Mouse (Mus musculus) limb, embryonic 13.5 days (tissue): Measurements from ENCODE around the gene Thoc7. TPM values are rescaled to one million over a fixed set of nuclear protein-coding genes. Genes with fewer than 3 reads are reported as not detected.
A peak's percentile ranks its signal among the peaks of the same experiment; 100 is the strongest.

ENCODE experiments used
- ATAC-seq: fragments of 200-750 bp; cut with Nextera tagmentation; 2 replicates; pipeline ENCODE4 v1.8.0; 2017; ENCODE audit warnings: low read depth, moderate number of reproducible peaks, moderate TSS enrichment; ENCODE audit not compliant: low FRiP score
- H3K27ac ChIP-seq: fragments of 300-500 bp; sonication (generic); 2 replicates; pipeline ENCODE4 v1.5.1; 2015; ENCODE audit warnings: inconsistent platforms, mild to moderate bottlenecking, moderate library complexity
- H3K27me3 ChIP-seq: fragments of 300-500 bp; sonication (generic); 2 replicates; pipeline ENCODE4 v1.6.1; 2015; ENCODE audit warnings: mild to moderate bottlenecking, inconsistent platforms
- H3K36me3 ChIP-seq: fragments of 300-500 bp; sonication (generic); 2 replicates; pipeline ENCODE4 v1.6.1; 2015; ENCODE audit warnings: inconsistent platforms, mild to moderate bottlenecking, moderate library complexity
- H3K4me1 ChIP-seq: fragments of 300-500 bp; sonication (generic); 2 replicates; pipeline ENCODE4 v1.6.1; 2015; ENCODE audit warnings: inconsistent platforms
- H3K4me2 ChIP-seq: fragments of 300-500 bp; sonication (generic); replicated peaks from 2 replicates; pipeline ENCODE4 v1.6.1; 2015; ENCODE audit warnings: inconsistent platforms, mild to moderate bottlenecking, moderate library complexity
- H3K4me3 ChIP-seq: fragments of 300-500 bp; sonication (generic); 2 replicates; pipeline ENCODE4 v1.5.1; 2015; ENCODE audit warnings: moderate library complexity, mild to moderate bottlenecking, inconsistent platforms
- H3K9ac ChIP-seq: fragments of 300-500 bp; sonication (generic); 2 replicates; pipeline ENCODE4 v1.6.1; 2015; ENCODE audit warnings: mild to moderate bottlenecking, inconsistent platforms
- H3K9me3 ChIP-seq: fragments of 300-500 bp; sonication (generic); 2 replicates; pipeline ENCODE4 v1.6.1; 2016; ENCODE audit warnings: inconsistent platforms
- WGBS: fragments of 180-500 bp; shearing (Covaris S2); methylation state at CpG from one replicate; pipeline ENCODE4 v1.1.7; 2015; 5-methylcytosine and 5-hydroxymethylcytosine counted together
- polyA plus RNA-seq: library from polyadenylated mRNA; unstranded; fragments of >200 nt; fragmentation: Nextera tagmentation; extraction: Ambion mirVana; gene quantifications from 2 replicates; pipeline ENCODE4 v1.2.1, GENCODE M21; 2015

The Thoc7 gene
- polyA plus RNA-seq, 1 experiment from 2014 or later: 213 TPM

DNA sequence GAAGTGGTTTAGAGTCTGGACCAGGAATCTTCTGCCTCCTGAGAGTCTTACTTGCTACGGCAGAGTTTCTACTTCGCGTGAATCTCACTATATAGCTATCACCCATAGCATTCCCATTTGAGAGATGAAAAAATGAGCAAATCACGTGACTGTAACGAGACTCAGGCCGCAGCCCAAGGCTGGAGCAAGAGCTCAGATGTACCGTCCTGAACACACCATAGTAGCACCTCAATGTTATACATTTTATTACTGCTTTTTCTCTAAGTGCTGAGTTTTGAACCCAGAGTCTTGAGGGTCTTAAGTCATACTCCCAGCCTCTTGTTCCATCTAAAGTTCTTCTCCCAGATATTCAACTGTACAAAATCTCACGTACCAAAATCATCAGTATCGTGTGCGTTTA, 44.4 kb downstream of the Thoc7 start:
- Histone ChIP-seq H3K27me3 (no peaks in the 10 kb centered on the region), H3K9ac (no peak overlapping the region), H3K4me1 (no peaks in the 10 kb centered on the region), H3K4me3 (no peak overlapping the region), H3K9me3 (no peaks in the 10 kb centered on the region), H3K4me2 (no peak overlapping the region), H3K27ac (no peak overlapping the region), H3K36me3 (no peaks in the 10 kb centered on the region)
- no peak for ATAC-seq
- WGBS: 89% methylated on average over 10 of the region's 10 CpGs

DNA sequence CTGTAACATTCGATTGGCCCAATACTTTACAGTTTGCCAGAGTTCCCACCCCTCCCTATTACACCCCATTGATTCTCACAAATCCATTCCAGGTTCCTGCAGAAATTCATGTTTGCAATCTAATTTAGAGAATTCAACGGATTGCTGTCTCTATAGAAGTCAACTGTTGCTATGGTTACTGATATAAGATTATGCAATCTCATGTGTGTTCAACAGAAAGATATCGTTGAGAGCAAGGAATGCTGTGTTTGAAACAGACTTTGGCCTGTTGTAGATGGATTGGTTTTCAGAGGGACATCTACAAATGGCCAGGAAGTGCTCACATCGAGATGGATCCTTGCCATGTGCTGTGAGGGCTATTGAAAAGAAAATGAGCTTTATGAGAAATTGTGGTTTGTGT, 46.4 kb downstream of the Thoc7 start:
- ATAC-seq: no peak

GRCm38 (mm10) chr14:13914387-13915082, 47.1 kb downstream of the Thoc7 start, which contains the start of gene Gm281:
Gm281 (minus strand) TSS chr14:13914478.
- H3K27ac ChIP-seq: no peak within 1 kb of the TSS
- no peaks in the 10 kb centered on the region for H3K9me3 ChIP-seq
- 26% methylated on average over 1 of the region's 1 CpGs for WGBS
- no peaks in the 10 kb centered on the region for H3K36me3 ChIP-seq
- H3K27me3 ChIP-seq: no peaks in the 10 kb centered on the region
- no peak for ATAC-seq
- no peak within 1 kb of the TSS for H3K4me3 ChIP-seq
- H3K9ac ChIP-seq: no peak within 1 kb of the TSS
- H3K4me1 ChIP-seq: peaks cover 12% of the 10 kb centered on the region
- H3K4me2 ChIP-seq: no peak within 1 kb of the TSS

More for the DNA sequence above, 46.4 kb downstream of the Thoc7 start:
- no peaks in the 10 kb centered on the region for H3K27me3 ChIP-seq
- H3K4me2 ChIP-seq: no peak overlapping the region
- WGBS: 73% methylated on average over 4 of the region's 4 CpGs
- H3K36me3 ChIP-seq: no peaks in the 10 kb centered on the region
- peaks cover 11% of the 10 kb centered on the region for H3K4me1 ChIP-seq
- no peaks in the 10 kb centered on the region for H3K9me3 ChIP-seq
- no peak overlapping the region for H3K4me3 ChIP-seq
- no peak overlapping the region for H3K27ac ChIP-seq
- H3K9ac ChIP-seq: no peak overlapping the region

- peak overlapping the region; percentile 52; the same call in 1 of the 2 replicates for H3K27ac ChIP-seq
- no peaks in the 10 kb centered on the region for H3K9me3 ChIP-seq
- WGBS: 43% methylated on average over 2 of the region's 2 CpGs
- no peaks in the 10 kb centered on the region for H3K36me3 ChIP-seq
- no peaks in the 10 kb centered on the region for H3K27me3 ChIP-seq
- H3K4me1 ChIP-seq: peaks cover 12% of the 10 kb centered on the region
- H3K4me2 ChIP-seq: no peak overlapping the region
- peak; percentile 71 for ATAC-seq
- no peak overlapping the region for H3K9ac ChIP-seq
- no peak overlapping the region for H3K4me3 ChIP-seq
Observed at GRCm38 (mm10) chr14:13910148-13910547, 51.5 kb downstream of the Thoc7 start.

DNA sequence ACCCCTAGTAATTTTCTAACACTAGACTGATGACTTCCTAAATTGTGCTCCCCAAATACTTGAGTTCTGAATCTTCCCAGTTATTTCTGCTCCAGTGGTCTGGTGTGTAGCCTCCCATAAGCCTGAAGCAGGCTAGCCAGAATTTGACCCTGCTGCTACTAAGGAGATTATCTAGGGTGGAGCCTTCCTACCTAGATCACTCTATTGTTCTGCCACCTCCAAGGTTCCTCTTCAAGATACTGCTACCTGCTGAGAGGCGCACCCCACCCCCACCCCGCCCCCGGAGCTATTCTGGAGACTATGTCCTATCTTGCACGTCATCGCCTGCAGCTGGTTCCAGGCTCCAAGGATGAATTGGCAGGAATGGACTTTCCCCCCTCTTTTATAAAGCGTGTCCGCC, 54.5 kb downstream of the Thoc7 start:
- no peaks in the 10 kb centered on the region for H3K36me3 ChIP-seq
- no peak for ATAC-seq

DNA sequence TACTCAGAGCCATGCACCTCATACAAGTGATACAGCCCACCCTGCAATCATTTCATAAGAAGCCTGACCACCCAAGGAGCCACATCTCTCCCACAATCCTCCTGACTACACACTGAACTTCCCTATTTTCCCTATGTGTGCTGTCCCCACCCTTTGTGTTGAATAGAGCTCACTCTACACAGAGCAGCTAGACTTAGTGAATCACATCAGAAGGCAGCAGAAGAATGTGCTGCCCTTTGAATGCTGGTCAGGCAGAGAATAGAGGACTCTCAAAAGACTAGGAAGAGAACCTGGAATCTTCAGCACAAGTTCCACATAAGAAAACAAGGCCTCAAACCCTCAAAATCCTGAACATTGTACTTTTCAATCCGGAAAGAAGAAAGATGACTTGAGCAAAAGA, 55.2 kb downstream of the Thoc7 start:
- Histone ChIP-seq H3K27me3 (no peaks in the 10 kb centered on the region), H3K9ac (no peak overlapping the region), H3K4me2 (no peak overlapping the region), H3K9me3 (no peaks in the 10 kb centered on the region), H3K4me3 (no peak overlapping the region), H3K27ac (no peak overlapping the region), H3K4me1 (peaks cover 12% of the 10 kb centered on the region), H3K36me3 (no peaks in the 10 kb centered on the region)
- 81% methylated on average over 1 of the region's 1 CpGs for WGBS
- no peak for ATAC-seq

More for the DNA sequence above, 54.5 kb downstream of the Thoc7 start:
- no peak overlapping the region for H3K4me2 ChIP-seq
- no peak overlapping the region for H3K27ac ChIP-seq
- H3K4me3 ChIP-seq: no peak overlapping the region
- H3K9me3 ChIP-seq: no peaks in the 10 kb centered on the region
- H3K4me1 ChIP-seq: peaks cover 12% of the 10 kb centered on the region
- no peaks in the 10 kb centered on the region for H3K27me3 ChIP-seq
- no peak overlapping the region for H3K9ac ChIP-seq
- 90% methylated on average over 7 of the region's 7 CpGs for WGBS

DNA sequence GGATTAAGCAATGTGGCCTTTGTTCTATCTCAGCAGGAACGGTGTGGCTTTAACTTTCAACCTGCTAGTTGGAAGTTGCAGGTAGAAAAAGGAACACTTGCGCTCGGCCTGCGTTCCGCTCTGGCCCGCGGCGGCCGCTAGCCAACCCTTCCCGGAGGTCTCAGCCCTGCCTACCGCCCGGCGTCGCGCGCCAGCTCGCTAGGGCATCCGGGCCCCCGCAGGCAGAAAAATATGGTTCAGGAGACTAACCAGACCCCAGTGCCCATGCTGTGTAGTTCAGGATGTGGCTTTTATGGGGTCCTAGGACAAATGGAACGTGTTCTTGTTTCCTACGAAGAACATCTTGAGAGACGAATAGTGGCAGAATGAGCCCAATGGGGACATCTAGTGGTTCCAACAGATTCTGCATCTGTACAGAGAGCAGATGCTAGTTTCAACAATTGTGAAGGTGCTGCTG, 60.0 kb downstream of the Thoc7 start:
- peak; percentile 86; the same call in 1 of the 2 replicates for ATAC-seq
- WGBS: 0% methylated on average over 22 of the region's 22 CpGs
- Histone ChIP-seq H3K4me3 (peak overlapping the region; percentile 53), H3K27ac (no peak overlapping the region), H3K27me3 (peaks cover 3% of the 10 kb centered on the region; the same call in 1 of the 2 replicates), H3K4me2 (peak overlapping the region; percentile 73), H3K36me3 (no peaks in the 10 kb centered on the region), H3K9ac (peak overlapping the region; percentile 74), H3K4me1 (no peaks in the 10 kb centered on the region), H3K9me3 (no peaks in the 10 kb centered on the region)

Other genes with a start within 250 kb of the Thoc7 start
- gene Gm281, start 47.4 kb downstream of the Thoc7 start, polyA plus RNA-seq: not detected in 2 replicates
- 4.4 and 5.2 TPM in 2 replicates for gene Atxn7, start 412 bp downstream of the Thoc7 start, polyA plus RNA-seq
- gene Psmd6, start 159.1 kb upstream of the Thoc7 start, polyA plus RNA-seq: 259 TPM in 2 replicates
- not detected in 2 replicates for gene Olfr720, start 225.0 kb upstream of the Thoc7 start, polyA plus RNA-seq